Mouse (Mus musculus) adrenal gland, postnatal 4 days (tissue): ENCODE measurements around the gene Pomgnt2. TPM values are rescaled to one million over a fixed set of nuclear protein-coding genes. Genes with fewer than 3 reads are reported as not detected.

ENCODE experiments used
- DNase-seq, 2 experiments: peaks; one replicate each; pipeline ENCODE4 v3.0.0; 2021 to 2022; ENCODE audit warnings: low spot score in 2 of 2, mixed read lengths in 2 of 2
- total RNA-seq, 2 experiments: library from RNA; stranded (reverse); gene quantifications; 2 replicates each; pipeline ENCODE4 v1.2.3; 2021

The Pomgnt2 gene
- total RNA-seq, 2 experiments from 2014 or later, result 15.6 to 19.9 TPM

- DNase-seq, result no peak
Observed at GRCm38 (mm10) chr9:121974141-121974986, 22.5 kb downstream of the Pomgnt2 start.

GRCm38 (mm10) chr9:121973207-121973606 lies 23.7 kb downstream of the Pomgnt2 start:
- DNase-seq, result no peak

DNA sequence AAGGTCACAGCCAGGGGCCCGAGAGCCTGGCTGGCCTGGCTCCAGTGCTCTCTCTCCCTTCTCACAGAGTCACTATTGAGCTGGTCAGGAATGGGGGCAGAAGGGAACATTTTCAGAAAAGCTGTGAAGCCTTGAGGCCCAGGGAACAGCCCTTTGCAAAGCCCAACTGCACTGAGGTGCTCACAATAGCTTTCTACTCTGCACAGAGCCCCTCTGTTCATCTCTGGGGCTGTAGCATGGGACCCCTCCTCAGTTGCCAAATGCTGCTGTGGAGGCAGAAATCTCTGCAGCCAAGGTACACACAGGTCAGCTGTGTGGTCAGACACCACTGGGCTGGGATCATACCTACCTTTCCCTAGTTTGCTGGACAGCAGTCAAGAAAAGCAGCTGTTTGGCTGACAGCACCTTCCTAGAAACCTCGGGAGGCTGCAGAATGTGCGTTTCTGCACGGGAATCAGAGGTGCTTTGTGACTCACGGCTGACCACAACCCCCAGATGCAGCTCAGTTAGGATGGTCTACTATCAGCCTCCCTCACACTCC lies 27.0 kb downstream of the Pomgnt2 start:
- DNase-seq, result no peak

DNA sequence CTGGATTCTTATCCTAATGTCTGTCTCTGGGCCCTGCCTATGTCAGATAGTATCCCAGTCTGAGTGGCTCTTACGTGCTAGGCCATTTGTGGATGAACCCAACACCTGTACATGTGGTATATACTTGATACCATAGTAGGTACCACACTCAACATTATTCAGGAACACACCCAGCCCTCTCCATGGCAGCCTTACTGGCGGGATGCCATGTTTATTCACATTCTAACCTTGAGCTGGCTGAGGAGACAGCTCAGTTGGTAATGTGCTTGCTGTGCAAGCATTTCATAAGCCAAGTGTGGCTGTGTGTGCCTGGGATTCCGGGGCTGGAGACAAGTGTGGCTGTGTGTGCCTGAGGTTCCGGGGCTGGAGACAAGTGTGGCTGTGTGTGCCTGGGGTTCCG lies 28.7 kb downstream of the Pomgnt2 start:
- DNase-seq, result peak in 1 of 2 experiments; percentile 29

GRCm38 (mm10) chr9:121964941-121965340 lies 32.0 kb downstream of the Pomgnt2 start:
- DNase-seq, result no peak

GRCm38 (mm10) chr9:121959966-121960635 lies 36.8 kb downstream of the Pomgnt2 start:
- DNase-seq, result no peak

GRCm38 (mm10) chr9:121952596-121952995 lies 44.3 kb downstream of the Pomgnt2 start:
- no peak for DNase-seq

- DNase-seq, result no peak
Observed at GRCm38 (mm10) chr9:121951114-121951423, 45.8 kb downstream of the Pomgnt2 start.

DNA sequence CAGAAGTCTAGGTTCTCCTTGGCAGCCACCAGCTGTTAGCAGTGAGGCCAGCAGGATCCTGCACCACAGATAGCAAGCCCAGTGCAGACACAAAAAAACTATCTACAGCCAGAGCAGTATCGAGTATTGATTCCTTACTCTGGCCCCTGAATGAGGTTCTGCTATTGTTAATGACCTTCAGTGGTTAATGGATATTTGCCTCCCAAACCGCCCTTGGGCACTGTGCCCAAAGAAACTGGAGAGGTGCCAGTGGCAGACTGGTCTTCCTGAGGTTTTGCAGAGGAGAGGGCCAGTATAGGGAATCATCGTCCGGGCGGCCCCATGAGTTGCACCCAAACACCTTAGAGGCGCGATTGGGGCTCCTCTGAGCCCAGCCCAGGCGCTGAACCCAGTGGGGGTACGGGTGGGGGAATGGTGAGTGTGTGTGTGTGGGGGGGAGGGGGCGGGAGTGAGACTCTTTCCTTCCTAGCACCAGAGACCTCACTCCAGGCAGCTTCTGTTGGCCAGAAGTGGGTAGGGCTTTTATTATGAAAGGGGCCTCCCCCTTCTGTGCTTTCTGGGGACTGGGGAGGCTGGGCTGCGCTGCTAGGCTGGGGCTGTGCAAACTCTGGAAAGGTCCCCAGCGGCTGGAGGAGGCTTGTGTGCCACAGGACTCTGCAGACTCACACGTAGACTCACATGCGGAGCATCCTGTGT lies 46.3 kb downstream of the Pomgnt2 start, which contains the start of gene Fam198a:
Gene Fam198a, plus strand, starts transcription at position 571 of the 696 bp plus-strand sequence.
- peak; percentile 71 to 86 for DNase-seq

GRCm38 (mm10) chr9:121948431-121948830 lies 48.5 kb downstream of the Pomgnt2 start:
- DNase-seq, result no peak

GRCm38 (mm10) chr9:121947784-121948183 lies 49.1 kb downstream of the Pomgnt2 start:
- peak in 1 of 2 experiments; percentile 38 for DNase-seq

DNA sequence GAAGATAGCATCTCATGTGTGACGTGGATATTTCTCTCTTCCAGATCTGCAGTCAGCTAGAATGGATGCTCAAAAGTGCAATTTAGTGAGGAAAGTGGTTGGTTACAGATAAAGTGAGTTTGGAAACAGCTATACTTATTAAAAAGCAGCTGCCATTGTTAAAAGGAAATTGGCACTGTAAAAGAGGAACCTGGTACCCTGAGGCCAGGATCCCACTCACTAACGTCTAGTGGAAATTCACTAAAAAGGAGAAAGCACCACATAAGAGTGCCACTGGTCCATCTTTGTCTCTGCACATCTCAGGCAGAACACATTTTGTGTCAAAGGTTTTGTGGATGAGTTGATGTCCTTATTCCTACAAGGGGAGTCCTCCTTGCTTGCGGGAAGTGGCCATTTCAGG lies 53.3 kb downstream of the Pomgnt2 start:
- DNase-seq, result no peak

- DNase-seq, result no peak
Observed at GRCm38 (mm10) chr9:121943005-121943404, 53.9 kb downstream of the Pomgnt2 start.

DNA sequence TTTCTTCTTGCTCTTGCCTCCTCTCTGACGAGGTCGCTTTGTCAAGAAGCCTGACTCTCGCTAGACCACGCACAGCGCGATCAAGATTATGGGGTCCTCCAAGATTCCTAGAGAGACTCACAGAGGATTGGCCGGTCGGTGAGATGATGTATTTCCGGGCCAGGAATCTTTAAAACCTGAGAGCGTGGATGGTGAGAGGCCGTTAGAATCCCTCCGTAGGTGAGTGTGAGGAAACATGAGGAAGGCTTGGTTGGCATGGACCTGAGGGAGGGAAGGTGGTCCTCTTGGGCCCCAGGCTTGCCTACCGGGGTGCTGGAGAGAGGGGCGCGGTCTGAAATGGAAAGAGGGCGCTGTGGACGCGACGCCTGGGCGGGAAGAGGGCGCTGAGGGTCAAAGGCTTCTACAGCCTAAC lies 59.0 kb downstream of the Pomgnt2 start:
- DNase-seq, result no peak

- no peak for DNase-seq
Observed at GRCm38 (mm10) chr9:121937451-121937864, 59.5 kb downstream of the Pomgnt2 start.

DNA sequence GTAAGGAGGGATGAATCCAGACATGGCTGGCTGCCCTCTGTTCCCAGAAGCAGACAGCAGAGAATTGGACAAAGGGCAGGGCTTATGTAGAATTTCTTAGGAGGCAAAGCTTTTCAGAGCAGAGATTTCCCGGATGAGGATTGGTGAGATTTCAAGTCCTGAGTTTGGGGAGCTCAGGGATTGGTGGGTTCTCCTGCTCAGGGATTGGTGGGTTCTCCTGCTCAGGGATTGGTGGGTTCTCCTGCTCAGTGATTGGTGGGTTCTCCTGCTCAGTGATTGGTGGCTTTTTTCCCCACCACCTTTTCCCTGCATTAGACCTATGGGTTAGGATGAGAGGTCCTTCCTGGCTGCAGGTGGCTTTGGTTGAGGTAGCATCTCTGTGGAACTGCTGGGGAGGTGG lies 60.0 kb downstream of the Pomgnt2 start:
- DNase-seq, result no peak

DNA sequence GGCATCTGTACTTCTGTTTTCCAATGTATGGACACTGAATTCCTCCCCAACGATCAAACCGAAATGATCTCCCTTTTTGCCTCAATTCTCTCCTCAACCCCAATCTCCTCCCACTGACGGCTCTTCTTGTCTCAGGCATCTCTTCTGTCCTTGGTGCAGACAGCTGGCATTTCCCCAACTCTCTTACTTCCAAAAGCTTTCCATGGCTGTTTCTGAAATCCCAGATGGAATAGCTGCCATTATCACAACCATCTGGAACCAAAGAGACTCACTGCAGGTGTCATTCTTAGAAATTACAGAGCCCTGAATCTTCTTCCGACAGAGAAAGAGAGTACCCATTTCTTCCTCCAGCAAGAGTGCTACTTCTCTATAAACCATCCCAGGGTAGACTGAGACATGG lies 62.1 kb downstream of the Pomgnt2 start:
- no peak for DNase-seq
